Mouse (Mus musculus) liver, adult 2 months (tissue): Measurements from ENCODE around the gene Sh3d19. TPM values are rescaled to one million over a fixed set of nuclear protein-coding genes. Genes with fewer than 3 reads are reported as not detected.

ENCODE experiments used
- DNase-seq: peaks from one replicate; pipeline ENCODE4 v3.0.0-alpha.2; 2011; ENCODE audit warnings: low read depth, low spot score; ENCODE audit errors: extremely low read depth
- H3K27ac ChIP-seq: fragments of 200-500 bp; replicated peaks from 2 replicates; pipeline ENCODE4 v1.5.1; 2012; ENCODE audit warnings: low read depth, mild to moderate bottlenecking, control low read depth, inconsistent platforms, low read length; ENCODE audit not compliant: insufficient read depth
- H3K27me3 ChIP-seq: fragments of 200-500 bp; 2 replicates; pipeline ENCODE4 v1.6.1; 2012; ENCODE audit warnings: mild to moderate bottlenecking, moderate library complexity, low read length, inconsistent platforms; ENCODE audit not compliant: control insufficient read depth, insufficient read depth
- H3K36me3 ChIP-seq: fragments of 200-500 bp; 2 replicates; pipeline ENCODE4 v1.6.1; 2012; ENCODE audit warnings: low read length, inconsistent platforms; ENCODE audit not compliant: control insufficient read depth, insufficient read depth
- H3K4me1 ChIP-seq: fragments of 200-500 bp; 2 replicates; pipeline ENCODE4 v1.6.1; 2011; ENCODE audit warnings: low read length; ENCODE audit not compliant: control insufficient read depth, insufficient read depth
- H3K4me3 ChIP-seq: fragments of 200-500 bp; 2 replicates; pipeline ENCODE4 v1.5.1; 2011; ENCODE audit warnings: low read depth, mild to moderate bottlenecking, control low read depth, low read length, moderate library complexity; ENCODE audit not compliant: insufficient read depth
- H3K79me2 ChIP-seq: fragments of 200-500 bp; 2 replicates; pipeline ENCODE4 v1.6.1; 2012; ENCODE audit warnings: inconsistent platforms, mild to moderate bottlenecking, low read length, moderate library complexity; ENCODE audit not compliant: control insufficient read depth, insufficient read depth
- H3K9ac ChIP-seq: fragments of 200-500 bp; 2 replicates; pipeline ENCODE4 v1.6.1; 2012; ENCODE audit warnings: low read depth, mild to moderate bottlenecking, control low read depth, inconsistent platforms, low read length
- CTCF ChIP-seq: fragments of 200-500 bp; IDR thresholded peaks from 2 replicates; pipeline ENCODE4 v1.5.1; 2011; ENCODE audit warnings: low read depth, low read length, control low read depth
- POLR2A ChIP-seq: fragments of 200-500 bp; IDR thresholded peaks from 2 replicates; pipeline ENCODE4 v1.6.1; 2011; ENCODE audit warnings: low read length, control low read depth; ENCODE audit not compliant: insufficient read depth; ENCODE audit errors: extremely low read depth
- WGBS: fragments of 180-500 bp; shearing (Covaris S2); methylation state at CpG from one replicate; pipeline ENCODE4 v1.1.7; 2018; 5-methylcytosine and 5-hydroxymethylcytosine counted together
- polyA plus RNA-seq: library from polyadenylated mRNA; depleted of rRNA; stranded (reverse); fragments of >200 nt; gene quantifications from 2 replicates; pipeline ENCODE4 v1.2.3, GENCODE M21; 2012; rRNA removed
- total RNA-seq: library from RNA; depleted of rRNA; stranded (reverse); fragments of >200 nt; gene quantifications from 2 replicates; pipeline ENCODE4 v1.2.3, GENCODE M21; 2014; rRNA removed

Gene Sh3d19
- total and polyA plus RNA-seq, 2 experiments: 40.1 to 52.0 TPM

- H3K36me3 ChIP-seq: no peaks in the 10 kb centered on the region
- H3K79me2 ChIP-seq: no peaks in the 10 kb centered on the region
- H3K27me3 ChIP-seq: no peaks in the 10 kb centered on the region
- no peak overlapping the region for H3K4me3 ChIP-seq
- no peak for TF ChIP-seq POLR2A
- TF ChIP-seq CTCF: no peak
- H3K27ac ChIP-seq: no peak overlapping the region
- DNase-seq: no peak
- WGBS: 74% methylated on average over 8 of the region's 8 CpGs
- no peaks in the 10 kb centered on the region for H3K4me1 ChIP-seq
- H3K9ac ChIP-seq: no peak overlapping the region
Measured at GRCm38 (mm10) chr3:86168841-86169425, 198.0 kb downstream of the Sh3d19 start.

GRCm38 (mm10) chr3:86179714-86180113 lies 208.8 kb downstream of the Sh3d19 start:
- no peak for DNase-seq
- H3K79me2 ChIP-seq: no peaks in the 10 kb centered on the region
- no peak overlapping the region for H3K9ac ChIP-seq
- TF ChIP-seq CTCF (no peak), POLR2A (no peak)
- no peaks in the 10 kb centered on the region for H3K27me3 ChIP-seq
- H3K4me3 ChIP-seq: no peak overlapping the region
- no peak overlapping the region for H3K27ac ChIP-seq
- no peaks in the 10 kb centered on the region for H3K36me3 ChIP-seq
- no peaks in the 10 kb centered on the region for H3K4me1 ChIP-seq
- WGBS: 85% methylated on average over 7 of the region's 7 CpGs

Other genes starting within 250 kb of the Sh3d19 start
- gene Fam160a1, start 153.8 kb upstream of the Sh3d19 start, total RNA-seq: 1.8 and 3.0 TPM in 2 replicates
- 3.4 and 4.7 TPM in 2 replicates for gene Fam160a1, start 153.8 kb upstream of the Sh3d19 start, polyA plus RNA-seq
- 3.0 and 3.4 TPM in 2 replicates for gene Glt28d2, start 83.6 kb upstream of the Sh3d19 start, total RNA-seq
- 1.6 TPM in 2 replicates for gene Glt28d2, start 83.6 kb upstream of the Sh3d19 start, polyA plus RNA-seq
- 2.2 and 7.7 TPM in 2 replicates for gene Gm37240, start 83.6 kb upstream of the Sh3d19 start, total RNA-seq
- 6.9 and 14.8 TPM in 2 replicates for gene Gm37240, start 83.6 kb upstream of the Sh3d19 start, polyA plus RNA-seq
- gene Prss48, start 31.4 kb downstream of the Sh3d19 start, total RNA-seq: not detected in 2 replicates
- gene Prss48, start 31.4 kb downstream of the Sh3d19 start, polyA plus RNA-seq: not detected in 2 replicates
- gene Rps3a1, start 171.6 kb downstream of the Sh3d19 start, total RNA-seq: 646 and 675 TPM in 2 replicates
- 94.6 and 104 TPM in 2 replicates for gene Rps3a1, start 171.6 kb downstream of the Sh3d19 start, polyA plus RNA-seq